Mouse (Mus musculus) neural tube, embryonic 15.5 days (tissue): ENCODE data around the gene Sh3pxd2a. TPM values are rescaled to one million over a fixed set of nuclear protein-coding genes. Genes with fewer than 3 reads are reported as not detected.
A peak's percentile ranks its signal among the peaks of the same experiment; 100 is the strongest.

Source experiments
- ATAC-seq: fragments of 200-750 bp; cut with Nextera tagmentation; 2 replicates; pipeline ENCODE4 v1.8.0; 2017; ENCODE audit warnings: mild to moderate bottlenecking, moderate TSS enrichment, moderate library complexity; ENCODE audit not compliant: low FRiP score
- H3K27ac ChIP-seq: fragments of 300-500 bp; sonication (generic); replicated peaks from 2 replicates; pipeline ENCODE4 v1.5.1; 2015; ENCODE audit warnings: mild to moderate bottlenecking, inconsistent platforms
- H3K27me3 ChIP-seq: fragments of 300-500 bp; sonication (generic); replicated peaks from 2 replicates; pipeline ENCODE4 v1.6.1; 2015; ENCODE audit warnings: inconsistent platforms
- H3K36me3 ChIP-seq: fragments of 300-500 bp; sonication (generic); 2 replicates; pipeline ENCODE4 v1.6.1; 2015; ENCODE audit warnings: inconsistent platforms
- H3K4me1 ChIP-seq: fragments of 300-500 bp; sonication (generic); 2 replicates; pipeline ENCODE4 v1.6.1; 2015; ENCODE audit warnings: inconsistent platforms
- H3K4me2 ChIP-seq: fragments of 300-500 bp; sonication (generic); 2 replicates; pipeline ENCODE4 v1.6.1; 2015; ENCODE audit warnings: inconsistent platforms, mild to moderate bottlenecking, moderate library complexity
- H3K4me3 ChIP-seq: fragments of 300-500 bp; sonication (generic); replicated peaks from 2 replicates; pipeline ENCODE4 v1.5.1; 2015; ENCODE audit warnings: mild to moderate bottlenecking, inconsistent platforms
- H3K9ac ChIP-seq: fragments of 300-500 bp; sonication (generic); replicated peaks from 2 replicates; pipeline ENCODE4 v1.6.1; 2015; ENCODE audit warnings: mild to moderate bottlenecking, inconsistent platforms
- H3K9me3 ChIP-seq: fragments of 300-500 bp; sonication (generic); replicated peaks from 2 replicates; pipeline ENCODE4 v1.6.1; 2016; ENCODE audit warnings: inconsistent platforms
- WGBS: fragments of 180-500 bp; shearing (Covaris S2); methylation state at CpG from one replicate; pipeline ENCODE4 v1.1.7; 2015; ENCODE audit warnings: mixed read lengths; 5-methylcytosine and 5-hydroxymethylcytosine counted together
- polyA plus RNA-seq: library from polyadenylated mRNA; unstranded; fragments of >200 nt; fragmentation: Nextera tagmentation; extraction: Ambion mirVana; gene quantifications from 2 replicates; pipeline ENCODE4 v1.2.1, GENCODE M21; 2015

The Sh3pxd2a gene
- polyA plus RNA-seq, 1 experiment from 2014 or later = 2.2 TPM

DNA sequence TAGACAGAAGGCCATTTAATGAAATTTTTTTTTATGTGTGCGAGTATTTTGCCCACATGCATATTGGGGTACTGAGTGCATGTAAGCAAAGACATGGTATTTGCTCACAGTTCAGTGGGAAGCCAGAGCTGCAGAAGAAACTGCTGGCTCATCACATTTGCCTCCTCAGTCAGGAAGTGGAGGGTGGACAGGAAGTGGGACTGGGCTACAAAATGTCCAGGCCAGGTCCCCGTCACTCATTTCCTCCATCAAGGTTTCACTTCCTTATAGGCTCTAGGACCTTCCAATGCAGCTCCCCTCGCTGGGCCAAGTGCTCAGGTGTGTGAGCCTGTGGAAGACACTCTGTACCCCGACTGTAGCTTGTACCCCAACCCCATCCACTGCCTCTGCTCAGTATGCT is 239.5 kb downstream of the Sh3pxd2a start:
- ATAC-seq = no peak
- Histone ChIP-seq H3K4me2 (no peak overlapping the region), H3K9me3 (no peaks in the 10 kb centered on the region), H3K4me1 (peaks cover 26% of the 10 kb centered on the region), H3K9ac (no peak overlapping the region), H3K27me3 (no peaks in the 10 kb centered on the region), H3K36me3 (no peaks in the 10 kb centered on the region), H3K4me3 (no peak overlapping the region), H3K27ac (no peak overlapping the region)
- WGBS = 85% methylated on average over 4 of the region's 4 CpGs

DNA sequence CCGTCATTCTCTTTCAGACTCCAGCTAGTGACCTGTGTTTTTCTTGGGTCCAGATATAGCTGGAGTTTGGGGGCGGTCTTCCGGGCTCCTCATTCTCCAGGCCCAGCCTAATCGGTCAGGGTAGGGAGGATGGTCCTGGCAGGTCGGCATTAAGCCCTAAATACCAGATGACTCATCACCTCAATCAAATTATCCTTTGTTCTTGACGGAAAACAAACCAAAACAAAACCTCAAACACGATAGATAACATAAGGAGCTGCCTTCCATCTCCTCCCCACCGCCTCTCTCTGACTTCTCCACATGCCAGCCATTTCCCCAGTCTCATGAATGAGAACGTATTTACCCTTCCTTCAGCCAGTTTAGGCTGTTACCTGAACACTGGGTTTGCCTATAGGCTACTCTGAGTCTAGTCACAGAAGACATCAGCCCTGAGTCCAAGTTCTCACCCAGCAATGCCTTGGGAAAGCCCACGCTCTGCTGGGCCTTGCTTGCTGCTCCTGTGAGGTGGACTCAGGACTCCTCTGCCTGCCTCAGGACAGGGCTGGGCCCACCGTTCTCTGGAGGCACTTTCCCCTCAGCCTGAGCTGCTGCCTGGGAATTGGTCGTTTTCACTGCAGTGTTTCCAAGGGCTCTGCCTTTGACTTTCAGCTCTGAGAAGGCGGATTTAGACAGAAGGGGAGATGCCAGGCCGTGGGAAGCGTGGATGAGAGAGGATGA is 241.2 kb downstream of the Sh3pxd2a start:
- WGBS = 72% methylated on average over 15 of the region's 15 CpGs
- Histone ChIP-seq H3K4me1 (peaks cover 12% of the 10 kb centered on the region), H3K36me3 (no peaks in the 10 kb centered on the region), H3K4me2 (no peak overlapping the region), H3K4me3 (no peak overlapping the region), H3K27ac (no peak overlapping the region), H3K9me3 (no peaks in the 10 kb centered on the region), H3K27me3 (no peaks in the 10 kb centered on the region), H3K9ac (no peak overlapping the region)
- no peak for ATAC-seq

DNA sequence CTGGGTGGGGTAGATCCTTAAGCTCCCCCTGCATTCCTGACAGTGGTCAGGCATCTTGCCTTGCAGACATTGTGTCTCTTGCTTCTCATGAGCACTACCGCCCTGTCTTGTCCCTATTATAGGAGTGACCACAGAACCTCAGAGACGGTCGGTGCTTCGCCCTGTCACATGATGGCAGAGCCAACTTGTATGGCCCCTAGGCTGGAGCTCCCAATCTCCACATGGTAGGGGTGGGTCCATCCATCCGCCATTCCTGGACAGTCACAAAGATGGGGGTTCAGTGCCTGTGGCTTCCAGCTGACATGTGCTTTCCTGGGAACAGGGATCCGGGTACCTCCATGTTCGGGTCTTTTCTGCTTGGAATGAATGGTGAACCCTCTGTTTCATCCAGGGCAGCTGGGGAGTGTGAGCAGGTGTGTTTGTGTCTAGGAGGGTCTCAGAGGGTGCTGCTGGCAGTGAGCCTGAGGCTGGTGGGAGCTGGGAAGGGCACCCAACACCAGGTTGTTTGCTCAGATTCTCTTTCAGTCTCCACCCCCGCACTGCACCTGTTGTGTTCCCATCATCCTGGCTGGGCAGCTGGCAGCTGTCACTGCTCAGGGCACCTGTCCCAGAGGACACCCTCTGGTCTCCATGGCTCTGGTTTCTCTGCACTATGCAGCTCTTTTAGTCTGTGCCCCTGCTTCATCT is 241.9 kb downstream of the Sh3pxd2a start:
- Histone ChIP-seq H3K9ac (no peak overlapping the region), H3K4me2 (no peak overlapping the region), H3K9me3 (no peaks in the 10 kb centered on the region), H3K36me3 (no peaks in the 10 kb centered on the region), H3K27me3 (no peaks in the 10 kb centered on the region), H3K27ac (no peak overlapping the region), H3K4me3 (no peak overlapping the region), H3K4me1 (peaks cover 12% of the 10 kb centered on the region)
- ATAC-seq = no peak
- WGBS = 81% methylated on average over 8 of the region's 8 CpGs

- no peak overlapping the region for H3K27ac ChIP-seq
- H3K36me3 ChIP-seq = no peaks in the 10 kb centered on the region
- no peak overlapping the region for H3K9ac ChIP-seq
- no peaks in the 10 kb centered on the region for H3K27me3 ChIP-seq
- H3K4me2 ChIP-seq = no peak overlapping the region
- H3K9me3 ChIP-seq = no peaks in the 10 kb centered on the region
- H3K4me1 ChIP-seq = peaks cover 12% of the 10 kb centered on the region
- 73% methylated on average over 7 of the region's 7 CpGs for WGBS
- 0 out of 2 replicates have a peak, but pooled peaks have one; percentile 28 for ATAC-seq
- no peak overlapping the region for H3K4me3 ChIP-seq
These were observed 242.6 kb downstream of the Sh3pxd2a start for GRCm38 (mm10) chr19:47221500-47222153.

DNA sequence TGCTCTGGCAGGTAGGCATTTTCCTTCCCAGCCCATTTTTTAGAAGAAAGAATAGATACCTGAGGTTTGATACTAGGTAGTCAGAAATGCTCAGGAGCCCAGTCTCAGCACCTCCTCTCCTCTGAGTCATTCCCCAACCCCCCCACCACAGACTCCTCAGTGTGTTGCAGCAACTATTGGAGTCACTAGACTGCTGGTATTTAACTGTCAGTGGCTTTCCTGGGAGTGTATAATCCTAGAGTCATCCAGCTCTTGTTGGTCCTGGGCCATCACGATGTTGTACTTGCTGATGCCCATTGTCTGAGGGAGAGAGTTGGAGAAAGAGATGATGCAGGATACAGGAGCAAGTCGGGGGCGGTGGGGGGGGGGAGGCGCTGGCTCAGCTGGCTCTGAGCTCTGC is 243.2 kb downstream of the Sh3pxd2a start:
- WGBS = 68% methylated on average over 4 of the region's 4 CpGs
- no peaks in the 10 kb centered on the region for H3K36me3 ChIP-seq
- H3K4me3 ChIP-seq = no peak overlapping the region
- no peak overlapping the region for H3K27ac ChIP-seq
- H3K4me2 ChIP-seq = no peak overlapping the region
- peaks cover 12% of the 10 kb centered on the region for H3K4me1 ChIP-seq
- no peak overlapping the region for H3K9ac ChIP-seq
- no peaks in the 10 kb centered on the region for H3K9me3 ChIP-seq
- no peaks in the 10 kb centered on the region for H3K27me3 ChIP-seq
- ATAC-seq = no peak

DNA sequence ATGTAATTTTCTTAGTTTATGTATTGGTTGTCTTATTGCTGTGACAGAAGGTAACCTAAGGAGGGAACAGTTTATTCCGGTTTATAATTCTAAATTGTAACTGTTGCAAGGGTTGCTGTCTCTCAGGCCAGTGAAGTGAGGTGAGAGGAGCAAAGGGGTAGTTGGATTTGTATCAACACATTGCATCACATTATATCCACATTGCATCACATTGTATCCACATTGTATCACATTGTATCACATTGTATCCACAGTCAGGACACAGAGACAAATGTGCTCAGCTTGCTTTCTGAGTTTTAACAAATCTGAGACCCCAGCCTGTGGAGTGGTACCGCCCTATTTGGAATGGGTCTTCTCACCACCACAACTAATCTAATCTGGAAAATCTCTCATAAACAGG is 244.0 kb downstream of the Sh3pxd2a start:
- no peaks in the 10 kb centered on the region for H3K27me3 ChIP-seq
- WGBS = 92% methylated on average over 2 of the region's 2 CpGs

GRCm38 (mm10) chr19:47219622-47220021 is 244.6 kb downstream of the Sh3pxd2a start:
- no peak overlapping the region for H3K4me2 ChIP-seq
- WGBS = 86% methylated on average over 4 of the region's 4 CpGs
- H3K9me3 ChIP-seq = no peaks in the 10 kb centered on the region
- no peaks in the 10 kb centered on the region for H3K27me3 ChIP-seq
- no peak for ATAC-seq
- no peaks in the 10 kb centered on the region for H3K36me3 ChIP-seq
- peaks cover 12% of the 10 kb centered on the region for H3K4me1 ChIP-seq
- no peak overlapping the region for H3K27ac ChIP-seq
- no peak overlapping the region for H3K9ac ChIP-seq
- H3K4me3 ChIP-seq = no peak overlapping the region

More for the DNA sequence above, 244.0 kb downstream of the Sh3pxd2a start:
- Histone ChIP-seq H3K27ac (no peak overlapping the region), H3K36me3 (no peaks in the 10 kb centered on the region), H3K4me2 (no peak overlapping the region), H3K9me3 (no peaks in the 10 kb centered on the region), H3K4me1 (peaks cover 12% of the 10 kb centered on the region), H3K4me3 (no peak overlapping the region), H3K9ac (no peak overlapping the region)
- no peak for ATAC-seq

- H3K27ac ChIP-seq = no peak overlapping the region
- no peak overlapping the region for H3K4me2 ChIP-seq
- H3K27me3 ChIP-seq = no peaks in the 10 kb centered on the region
- 71% methylated on average over 5 of the region's 5 CpGs for WGBS
- peaks cover 14% of the 10 kb centered on the region for H3K4me1 ChIP-seq
- no peaks in the 10 kb centered on the region for H3K9me3 ChIP-seq
- H3K4me3 ChIP-seq = no peak overlapping the region
- no peak overlapping the region for H3K9ac ChIP-seq
- H3K36me3 ChIP-seq = no peaks in the 10 kb centered on the region
- no peak for ATAC-seq
These were observed 247.4 kb downstream of the Sh3pxd2a start for GRCm38 (mm10) chr19:47216766-47217165.

GRCm38 (mm10) chr19:47213470-47213869 is 250.7 kb downstream of the Sh3pxd2a start:
- no peak overlapping the region for H3K9ac ChIP-seq
- WGBS = 62% methylated on average over 1 of the region's 1 CpGs
- no peaks in the 10 kb centered on the region for H3K27me3 ChIP-seq
- H3K4me1 ChIP-seq = peaks cover 12% of the 10 kb centered on the region
- H3K4me2 ChIP-seq = no peak overlapping the region
- H3K4me3 ChIP-seq = no peak overlapping the region
- no peaks in the 10 kb centered on the region for H3K36me3 ChIP-seq
- H3K27ac ChIP-seq = no peak overlapping the region
- no peak for ATAC-seq
- no peaks in the 10 kb centered on the region for H3K9me3 ChIP-seq

DNA sequence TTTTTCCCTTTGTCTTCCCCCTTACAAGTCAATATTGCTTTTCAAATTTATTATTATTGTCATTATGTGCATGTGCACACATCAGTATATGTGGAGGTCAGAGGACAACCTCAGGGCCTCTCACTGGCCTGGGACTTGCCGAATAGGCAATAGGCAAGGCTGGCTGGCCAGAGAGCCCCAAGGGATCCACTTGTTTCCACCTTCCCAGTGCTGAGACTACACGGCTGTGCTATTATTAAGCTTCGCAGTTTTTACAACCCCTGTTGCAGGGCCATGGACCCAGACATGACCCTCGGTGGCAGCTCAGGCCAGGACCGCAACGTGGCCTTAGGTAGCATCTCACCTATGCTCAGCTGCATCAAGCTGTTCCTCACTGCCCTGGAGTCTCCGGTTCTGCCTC is 251.8 kb downstream of the Sh3pxd2a start:
- 60% methylated on average over 7 of the region's 7 CpGs for WGBS
- peak overlapping the region; percentile 58 for H3K27ac ChIP-seq
- 0 out of 2 replicates have a peak, but pooled peaks have one; percentile 47 for ATAC-seq

DNA sequence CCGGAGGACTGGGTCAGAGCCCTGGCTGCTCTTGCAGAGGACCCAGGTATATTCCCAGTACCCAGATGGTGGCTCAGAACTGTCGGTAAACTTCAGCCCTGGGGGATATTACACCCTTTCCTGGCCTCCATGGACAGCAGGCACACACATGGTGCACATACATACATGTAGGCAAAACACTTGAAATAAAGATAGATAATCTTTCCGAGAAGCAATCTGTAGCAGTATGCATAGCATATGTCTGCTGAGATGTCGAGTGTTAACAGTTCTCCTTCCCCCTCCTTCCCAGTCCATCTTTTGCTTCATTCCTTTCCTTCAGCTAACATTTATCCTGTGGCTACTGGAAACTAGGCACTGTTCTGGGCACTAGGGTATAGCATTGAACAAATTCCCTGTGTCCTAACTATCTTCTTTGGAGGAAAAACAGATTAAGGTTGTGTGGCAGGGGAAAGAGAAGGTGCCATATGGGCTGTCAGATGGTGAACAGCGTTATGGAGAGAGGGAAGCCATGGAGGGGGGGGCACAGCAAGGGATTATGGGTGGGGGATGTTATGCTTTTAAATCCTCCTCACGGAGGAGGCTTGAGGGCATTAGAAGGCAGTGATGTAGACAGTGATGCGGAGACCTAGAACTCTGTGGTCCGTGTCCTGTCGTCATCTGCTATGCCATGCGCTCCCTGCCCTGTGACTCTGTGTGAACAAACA is 252.4 kb downstream of the Sh3pxd2a start:
- H3K4me3 ChIP-seq = no peak overlapping the region
- H3K9me3 ChIP-seq = no peaks in the 10 kb centered on the region
- ATAC-seq = peak; percentile 63; the same call in 1 of the 2 replicates
- H3K9ac ChIP-seq = no peak overlapping the region
- 44% methylated on average over 10 of the region's 10 CpGs for WGBS
- H3K4me2 ChIP-seq = no peak overlapping the region
- peak overlapping the region; percentile 58 for H3K27ac ChIP-seq
- no peaks in the 10 kb centered on the region for H3K36me3 ChIP-seq
- H3K4me1 ChIP-seq = peaks cover 12% of the 10 kb centered on the region
- H3K27me3 ChIP-seq = no peaks in the 10 kb centered on the region

More for the DNA sequence above, 251.8 kb downstream of the Sh3pxd2a start:
- no peak overlapping the region for H3K9ac ChIP-seq
- no peaks in the 10 kb centered on the region for H3K27me3 ChIP-seq
- H3K36me3 ChIP-seq = no peaks in the 10 kb centered on the region
- peaks cover 12% of the 10 kb centered on the region for H3K4me1 ChIP-seq
- H3K4me2 ChIP-seq = no peak overlapping the region
- no peaks in the 10 kb centered on the region for H3K9me3 ChIP-seq
- no peak overlapping the region for H3K4me3 ChIP-seq
